Mouse (Mus musculus) myocyte (in vitro differentiated cells): ENCODE results near the gene Tgm5. TPM values are rescaled to one million over a fixed set of nuclear protein-coding genes. Genes with fewer than 3 reads are reported as not detected.
"Not testable (repeated sequence)": the region's sequence is repeated elsewhere in the genome, so short reads cannot be mapped to it uniquely, and the experiment has no call there.

ENCODE experiments used
- H3K27me3 ChIP-seq: one replicate; pipeline ENCODE4 v1.6.1; 2011; ENCODE audit not compliant: control insufficient read depth, insufficient read depth, insufficient read length
- H3K36me3 ChIP-seq: one replicate; pipeline ENCODE4 v1.6.1; 2011; ENCODE audit not compliant: control insufficient read depth, insufficient read depth
- H3K4me2 ChIP-seq: one replicate; pipeline ENCODE4 v1.6.1; 2011; ENCODE audit warnings: low read depth, control low read depth
- H3K4me3 ChIP-seq: one replicate; pipeline ENCODE4 v1.5.1; 2011; ENCODE audit warnings: mild to moderate bottlenecking, control low read depth, moderate library complexity
- H3K79me2 ChIP-seq: one replicate; pipeline ENCODE4 v1.6.1; 2011; ENCODE audit not compliant: control insufficient read depth, insufficient read depth
- H3ac ChIP-seq: one replicate; pipeline ENCODE4 v1.6.1; 2011; ENCODE audit not compliant: control insufficient read depth, insufficient read length
- CEBPB ChIP-seq: IDR thresholded peaks from 2 replicates; pipeline ENCODE4 v1.6.1; 2011; ENCODE audit warnings: mild to moderate bottlenecking, moderate library complexity; ENCODE audit not compliant: poor library complexity, insufficient read depth, severe bottlenecking
- E2F4 ChIP-seq: IDR thresholded peaks from one replicate; pipeline ENCODE4 v1.6.1; 2011; ENCODE audit warnings: mild to moderate bottlenecking, control low read depth, moderate library complexity; ENCODE audit not compliant: insufficient read depth
- MAX ChIP-seq: IDR thresholded peaks from one replicate; pipeline ENCODE4 v1.6.1; 2011; ENCODE audit warnings: low read depth, mild to moderate bottlenecking, control low read depth
- MYOD1 ChIP-seq, 3 experiments: IDR thresholded peaks; one replicate each; pipeline ENCODE4 v1.6.1; 2011; ENCODE audit warnings: control low read depth in 2 of 3, low read depth in 2 of 3, mild to moderate bottlenecking in 2 of 3, moderate library complexity in 1 of 3; ENCODE audit not compliant: insufficient read length in 2 of 3, control insufficient read depth in 1 of 3
- MYOG ChIP-seq, 3 experiments: IDR thresholded peaks; one replicate each; pipeline ENCODE4 v1.6.1; 2011; ENCODE audit warnings: control low read depth in 2 of 3, low read depth in 2 of 3, mild to moderate bottlenecking in 2 of 3; ENCODE audit not compliant: insufficient read length in 2 of 3, control insufficient read depth in 1 of 3, insufficient read depth in 1 of 3
- POLR2A ChIP-seq: IDR thresholded peaks from one replicate; pipeline ENCODE4 v1.6.1; 2011; ENCODE audit warnings: low read depth, mild to moderate bottlenecking, control low read depth, moderate library complexity; ENCODE audit not compliant: insufficient read length
- POLR2AphosphoS2 ChIP-seq: IDR thresholded peaks from one replicate; pipeline ENCODE4 v1.6.1; 2011; ENCODE audit warnings: low read depth, control low read depth; ENCODE audit not compliant: insufficient read length
- REST ChIP-seq: IDR thresholded peaks from one replicate; pipeline ENCODE4 v1.6.1; 2011; ENCODE audit warnings: mild to moderate bottlenecking, control low read depth, moderate library complexity; ENCODE audit not compliant: insufficient read depth, insufficient read length
- SRF ChIP-seq: IDR thresholded peaks from one replicate; pipeline ENCODE4 v1.6.1; 2011; ENCODE audit warnings: low read depth; ENCODE audit not compliant: control insufficient read depth, insufficient read length
- TCF12 ChIP-seq: IDR thresholded peaks from one replicate; pipeline ENCODE4 v1.6.1; 2011; ENCODE audit warnings: mild to moderate bottlenecking, control low read depth; ENCODE audit not compliant: poor library complexity, insufficient read depth, severe bottlenecking
- TCF3 ChIP-seq: IDR thresholded peaks from one replicate; pipeline ENCODE4 v1.6.1; 2011; ENCODE audit warnings: low read depth, control low read depth; ENCODE audit not compliant: insufficient read length
- USF1 ChIP-seq: IDR thresholded peaks from one replicate; pipeline ENCODE4 v1.6.1; 2011; ENCODE audit warnings: low read depth, mild to moderate bottlenecking, control low read depth, moderate library complexity
- polyA plus RNA-seq: library from polyadenylated mRNA; unstranded; fragments of >200 nt; fragmentation: generic; extraction: Trizol; gene quantifications from one replicate; pipeline ENCODE4 v1.2.1, GENCODE M21; 2012; ENCODE audit warnings: missing spikeins

Gene Tgm5
- polyA plus RNA-seq: 0.54 TPM

DNA sequence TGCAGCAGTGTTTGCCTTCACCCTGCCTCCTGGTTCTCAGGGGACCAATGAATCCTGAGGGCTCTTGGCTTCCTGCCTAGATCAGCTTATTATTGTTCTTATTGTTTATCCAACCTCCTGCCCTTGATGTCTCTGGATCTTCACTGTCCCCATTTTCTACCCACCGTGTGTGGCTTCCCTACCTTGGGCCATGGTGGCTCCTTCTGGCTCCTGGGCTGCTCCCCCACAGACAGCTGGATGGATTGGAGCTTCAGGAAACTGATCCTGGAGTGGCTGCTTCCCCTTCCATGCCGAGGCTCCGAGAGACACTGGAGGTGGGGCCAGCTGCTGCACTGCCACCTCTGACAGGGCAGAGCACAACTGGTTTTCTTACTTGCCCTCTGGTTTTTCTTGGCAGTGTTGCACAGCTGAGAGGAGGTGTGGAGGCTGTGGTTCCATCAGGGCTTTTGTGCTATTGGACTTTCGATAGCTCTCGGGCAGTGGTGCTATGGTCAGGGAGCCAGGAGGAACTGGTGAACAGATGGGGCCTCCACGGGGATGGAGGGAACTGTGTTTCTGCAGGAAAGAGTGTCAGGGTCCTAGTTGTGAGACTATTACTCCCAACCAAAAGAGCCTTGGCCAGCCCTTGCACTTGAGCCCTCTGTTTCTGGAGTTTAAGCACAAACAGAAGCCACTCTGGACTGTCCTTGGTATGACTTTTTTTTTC is at the start of gene Tgm5:
TSS of gene Tgm5 (minus strand) at position 362 of the 706 bp plus-strand sequence.
- Histone ChIP-seq H3K4me2 (peak within 1 kb of the TSS; percentile 63), H3K4me3 (no peak within 1 kb of the TSS), H3K79me2 (no peaks in the 10 kb centered on the region), H3K27me3 (no peaks in the 10 kb centered on the region), H3ac (no peak within 1 kb of the TSS), H3K36me3 (no peaks in the 10 kb centered on the region)
- TF ChIP-seq MYOD1 (IDR thresholded peaks at IDR 0.05; ENCODE audit: control insufficient read depth in 1 of 3, insufficient read length in 2 of 3, low read depth in 2 of 3) (no peak), REST (no peak), USF1 (no peak), TCF12 (no peak)

DNA sequence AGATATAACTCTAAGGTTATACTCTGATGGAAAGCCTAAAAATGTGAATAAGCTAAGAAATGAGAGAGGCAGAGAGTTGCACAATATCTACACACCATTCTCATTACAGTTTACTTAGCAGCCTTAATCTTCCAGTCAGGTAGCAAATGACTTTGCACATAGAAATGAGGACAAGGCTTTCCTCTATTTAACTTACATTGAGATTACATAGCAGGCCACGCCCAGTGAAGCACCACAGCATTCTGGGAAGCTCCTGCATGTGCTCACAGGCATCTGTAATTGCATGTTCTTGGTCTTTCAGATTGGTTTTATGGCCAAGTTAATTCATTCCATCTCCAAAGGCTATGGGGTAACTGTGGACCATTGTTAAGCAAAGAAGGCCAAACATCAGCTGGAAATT is 47.2 kb upstream of the Tgm5 start:
- Histone ChIP-seq H3ac (no peak overlapping the region), H3K36me3 (no peaks in the 10 kb centered on the region), H3K27me3 (no peaks in the 10 kb centered on the region), H3K4me2 (no peak overlapping the region), H3K4me3 (no peak overlapping the region), H3K79me2 (no peaks in the 10 kb centered on the region)
- no peak for TF ChIP-seq TCF12
- no peak for TF ChIP-seq REST
- TF ChIP-seq TCF3: no peak
- TF ChIP-seq E2F4: no peak
- TF ChIP-seq POLR2AphosphoS2: no peak
- TF ChIP-seq USF1: no peak
- TF ChIP-seq SRF: no peak
- TF ChIP-seq MAX: no peak
- no peak for TF ChIP-seq MYOG (IDR thresholded peaks at IDR 0.05; ENCODE audit: control insufficient read depth in 1 of 3, insufficient read depth in 1 of 3, insufficient read length in 2 of 3, low read depth in 2 of 3)
- TF ChIP-seq POLR2A: no peak
- no peak for TF ChIP-seq MYOD1 (IDR thresholded peaks at IDR 0.05; ENCODE audit: control insufficient read depth in 1 of 3, insufficient read length in 2 of 3, low read depth in 2 of 3)
- no peak for TF ChIP-seq CEBPB

- TF ChIP-seq CEBPB (no peak), POLR2A (no peak), REST (no peak), MYOD1 (IDR thresholded peaks at IDR 0.05; ENCODE audit: control insufficient read depth in 1 of 3, insufficient read length in 2 of 3, low read depth in 2 of 3) (no peak), SRF (no peak), MYOG (IDR thresholded peaks at IDR 0.05; ENCODE audit: control insufficient read depth in 1 of 3, insufficient read depth in 1 of 3, insufficient read length in 2 of 3, low read depth in 2 of 3) (no peak), TCF12 (no peak), MAX (no peak), POLR2AphosphoS2 (no peak), TCF3 (no peak), USF1 (no peak)
- Histone ChIP-seq H3K4me3 (no peak overlapping the region), H3ac (no peak overlapping the region), H3K27me3 (no peaks in the 10 kb centered on the region), H3K79me2 (no peaks in the 10 kb centered on the region), H3K4me2 (no peak overlapping the region), H3K36me3 (no peaks in the 10 kb centered on the region)
Measured at GRCm38 (mm10) chr2:121128865-121129620, 43.4 kb upstream of the Tgm5 start.

- no peaks in the 10 kb centered on the region for H3K79me2 ChIP-seq
- no peaks in the 10 kb centered on the region for H3K36me3 ChIP-seq
- H3K4me2 ChIP-seq: no peak overlapping the region
- H3ac ChIP-seq: no peak overlapping the region
- H3K27me3 ChIP-seq: no peaks in the 10 kb centered on the region
- no peak for TF ChIP-seq REST
- TF ChIP-seq POLR2AphosphoS2: no peak
- no peak for TF ChIP-seq E2F4
- no peak for TF ChIP-seq MYOD1 (IDR thresholded peaks at IDR 0.05; ENCODE audit: control insufficient read depth in 1 of 3, insufficient read length in 2 of 3, low read depth in 2 of 3)
- TF ChIP-seq POLR2A: no peak
- TF ChIP-seq SRF: no peak
- no peak overlapping the region for H3K4me3 ChIP-seq
Measured at GRCm38 (mm10) chr2:121127536-121127935, 41.9 kb upstream of the Tgm5 start.

DNA sequence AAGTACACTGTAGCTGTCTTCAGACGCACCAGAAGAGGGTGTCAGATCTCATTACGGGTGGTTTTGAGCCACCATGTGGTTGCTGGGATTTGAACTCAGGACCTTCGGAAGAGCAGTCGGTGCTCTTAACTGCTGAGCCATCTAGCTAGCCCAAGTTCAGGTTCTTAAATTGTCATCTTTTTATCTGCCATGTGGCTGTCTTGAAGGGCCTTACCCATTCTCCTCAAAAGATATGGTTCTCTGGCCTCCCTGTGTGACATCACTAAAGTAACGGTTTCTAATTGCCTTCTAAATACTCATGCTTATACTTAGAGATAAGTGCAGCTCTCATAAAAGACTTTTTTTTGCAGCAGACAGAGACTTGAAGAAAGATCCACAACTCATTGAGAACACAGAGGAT is 40.7 kb upstream of the Tgm5 start:
- not testable (repeated sequence) for H3K4me3 ChIP-seq, H3K27me3 ChIP-seq, H3K4me2 ChIP-seq, H3K36me3 ChIP-seq, H3K79me2 ChIP-seq, H3ac ChIP-seq
